Mouse (Mus musculus): ENCODE data around the gene Pofut2. TPM values are rescaled to one million over a fixed set of nuclear protein-coding genes. Genes with fewer than 3 reads are reported as not detected.

Pofut2 gene
- polyA plus RNA-seq, 1 experiment from 2014 or later = 59.2 TPM

DNA sequence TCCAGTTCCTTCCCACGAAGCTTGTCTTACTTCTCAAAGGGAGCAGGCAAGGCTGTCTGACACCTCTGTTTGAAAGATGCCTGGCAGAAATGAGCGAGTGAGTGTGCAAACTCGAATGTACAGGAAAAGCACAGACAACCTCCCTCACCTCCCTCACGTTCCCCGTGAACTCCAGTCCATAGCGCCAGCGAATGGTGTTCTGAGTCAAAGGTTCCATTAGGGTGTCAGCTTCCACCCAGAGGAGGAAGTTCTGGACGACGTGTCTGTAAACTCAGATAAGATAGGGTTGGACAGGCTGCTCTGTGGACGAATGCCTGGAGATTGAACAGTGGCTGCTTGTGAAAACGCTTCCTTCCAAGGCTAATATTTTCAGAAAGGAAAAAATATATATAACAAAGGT is 37.9 kb upstream of the Pofut2 start:
- H3K9me3 ChIP-seq = no peaks in the 10 kb centered on the region
- no peak overlapping the region for H3K9ac ChIP-seq
- no peak overlapping the region for H3K4me3 ChIP-seq
- WGBS = 83% methylated on average over 11 of the region's 11 CpGs
- H3K27ac ChIP-seq = no peak overlapping the region
- no peaks in the 10 kb centered on the region for H3K4me1 ChIP-seq
- H3K4me2 ChIP-seq = no peak overlapping the region
- ATAC-seq (replicated peaks) = no peak
- no peaks in the 10 kb centered on the region for H3K36me3 ChIP-seq (replicated peaks)
- H3K27me3 ChIP-seq (replicated peaks) = no peaks in the 10 kb centered on the region

DNA sequence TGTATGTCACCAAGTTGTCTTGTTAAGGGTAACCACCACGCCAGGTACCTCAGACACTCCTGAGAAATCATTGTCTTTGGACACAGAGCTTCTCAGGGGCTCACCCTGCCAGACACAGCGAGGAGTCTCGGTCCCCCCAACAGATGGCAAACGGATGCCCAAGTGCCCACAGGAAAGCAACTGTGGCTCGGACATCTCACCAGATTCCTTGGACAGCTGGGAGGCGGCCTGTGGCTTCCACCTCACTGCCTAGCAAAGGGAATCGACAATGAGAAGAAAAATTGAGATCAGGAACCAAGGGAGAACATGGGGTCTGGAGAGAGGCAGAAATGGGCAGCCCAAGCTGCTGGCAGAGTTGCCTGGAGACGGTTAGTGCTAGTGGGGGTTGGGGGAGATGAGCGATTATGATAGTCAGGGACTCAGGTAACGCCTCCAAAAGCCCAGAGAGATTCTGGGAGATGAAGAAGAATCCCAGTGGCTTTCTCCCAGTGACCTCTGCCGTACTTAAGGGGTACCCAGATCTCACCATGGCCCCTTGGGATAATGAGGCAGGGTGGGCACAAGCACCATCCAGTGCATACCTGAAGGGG is 36.0 kb upstream of the Pofut2 start:
- Histone ChIP-seq H3K9me3 (no peaks in the 10 kb centered on the region), H3K4me2 (no peak overlapping the region), H3K27ac (no peak overlapping the region), H3K4me3 (no peak overlapping the region), H3K27me3 (replicated peaks) (no peaks in the 10 kb centered on the region), H3K36me3 (replicated peaks) (no peaks in the 10 kb centered on the region), H3K4me1 (no peaks in the 10 kb centered on the region), H3K9ac (no peak overlapping the region)
- no peak for ATAC-seq (replicated peaks)
- 86% methylated on average over 11 of the region's 11 CpGs for WGBS

DNA sequence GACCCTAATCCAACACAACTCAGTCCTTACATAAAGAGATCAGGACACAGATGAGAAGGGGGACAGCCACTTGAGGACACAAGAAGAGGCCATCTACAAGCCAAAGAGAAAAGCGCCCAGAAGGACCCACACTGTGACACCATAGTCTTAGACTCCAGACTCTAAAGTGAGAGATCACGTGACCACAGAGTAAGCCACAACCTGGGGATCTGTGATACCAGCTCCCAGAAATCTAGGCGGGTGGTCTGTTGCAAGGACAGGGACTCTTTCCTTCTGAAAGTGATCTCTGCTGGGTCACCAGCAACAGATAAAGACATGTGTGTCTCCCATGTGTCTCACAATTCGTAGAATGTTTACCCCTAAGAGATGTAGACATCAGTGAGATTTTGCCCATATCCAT is 34.6 kb upstream of the Pofut2 start:
- H3K27me3 ChIP-seq (replicated peaks) = no peaks in the 10 kb centered on the region
- H3K36me3 ChIP-seq (replicated peaks) = no peaks in the 10 kb centered on the region
- no peak overlapping the region for H3K4me2 ChIP-seq
- H3K4me3 ChIP-seq = no peak overlapping the region
- no peak overlapping the region for H3K9ac ChIP-seq
- no peak for ATAC-seq (replicated peaks)
- H3K9me3 ChIP-seq = no peaks in the 10 kb centered on the region
- WGBS = 89% methylated on average over 4 of the region's 4 CpGs
- no peak overlapping the region for H3K27ac ChIP-seq
- H3K4me1 ChIP-seq = no peaks in the 10 kb centered on the region

DNA sequence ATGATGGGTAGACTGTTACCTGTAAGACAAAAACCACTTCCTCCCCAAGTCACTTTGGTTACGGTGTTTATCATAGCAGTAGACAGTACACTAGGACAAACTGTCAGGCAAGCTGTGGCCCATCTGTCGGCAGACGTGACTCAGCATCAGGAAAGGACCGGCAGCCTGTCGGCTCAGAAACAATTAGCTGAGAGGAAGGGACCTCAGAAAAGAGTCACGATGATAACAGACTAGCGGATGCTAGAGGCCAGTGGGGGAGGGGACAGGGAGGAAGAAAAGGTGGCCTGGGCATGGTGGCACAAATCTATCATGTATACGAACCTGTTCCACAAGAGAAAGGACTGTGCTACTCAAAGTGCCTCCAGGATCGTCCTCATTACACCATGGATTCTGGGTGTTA is 33.6 kb upstream of the Pofut2 start:
- Histone ChIP-seq H3K36me3 (replicated peaks) (no peaks in the 10 kb centered on the region), H3K27ac (no peak overlapping the region), H3K4me2 (no peak overlapping the region), H3K27me3 (replicated peaks) (no peaks in the 10 kb centered on the region), H3K4me3 (no peak overlapping the region), H3K9ac (no peak overlapping the region), H3K4me1 (no peaks in the 10 kb centered on the region), H3K9me3 (no peaks in the 10 kb centered on the region)
- no peak for ATAC-seq (replicated peaks)
- WGBS = 88% methylated on average over 9 of the region's 9 CpGs

DNA sequence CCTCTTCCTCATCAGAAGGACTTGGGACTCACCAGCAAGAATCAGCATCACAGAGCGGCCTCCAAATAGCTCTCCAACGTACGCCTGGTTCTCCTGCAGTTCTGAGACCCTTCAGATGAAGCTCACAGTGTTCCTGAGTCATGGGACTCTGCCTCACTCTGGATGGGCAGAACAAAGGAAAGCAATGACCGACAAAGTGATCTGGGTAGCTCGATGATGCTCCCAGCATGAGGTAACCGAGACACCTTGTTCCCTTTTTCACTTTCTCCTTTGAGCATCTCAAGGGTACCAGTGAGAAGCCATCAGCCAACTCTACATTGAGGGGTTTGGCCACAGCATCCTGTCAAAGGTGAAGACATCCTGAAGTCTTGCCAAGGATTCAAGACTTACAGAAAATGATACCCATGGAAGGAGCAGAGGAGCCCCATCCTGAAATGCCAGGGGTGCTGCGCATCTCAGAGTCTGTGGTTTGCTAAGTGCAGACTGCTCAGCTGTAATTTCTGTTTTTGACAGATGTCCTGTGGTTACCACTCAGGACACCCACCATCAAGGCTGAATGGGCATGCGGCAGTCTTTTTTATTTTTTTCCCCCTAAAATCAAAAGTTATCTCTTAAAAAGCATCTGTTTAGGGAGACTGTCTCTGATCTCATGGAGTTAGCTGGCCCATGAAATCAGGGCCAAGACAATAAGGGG is 32.9 kb upstream of the Pofut2 start:
- H3K4me1 ChIP-seq = no peaks in the 10 kb centered on the region
- H3K27me3 ChIP-seq (replicated peaks) = no peaks in the 10 kb centered on the region
- no peak for ATAC-seq (replicated peaks)
- H3K27ac ChIP-seq = no peak overlapping the region
- H3K36me3 ChIP-seq (replicated peaks) = no peaks in the 10 kb centered on the region
- no peak overlapping the region for H3K9ac ChIP-seq
- no peaks in the 10 kb centered on the region for H3K9me3 ChIP-seq
- H3K4me3 ChIP-seq = no peak overlapping the region
- WGBS = 91% methylated on average over 8 of the region's 8 CpGs
- H3K4me2 ChIP-seq = no peak overlapping the region

DNA sequence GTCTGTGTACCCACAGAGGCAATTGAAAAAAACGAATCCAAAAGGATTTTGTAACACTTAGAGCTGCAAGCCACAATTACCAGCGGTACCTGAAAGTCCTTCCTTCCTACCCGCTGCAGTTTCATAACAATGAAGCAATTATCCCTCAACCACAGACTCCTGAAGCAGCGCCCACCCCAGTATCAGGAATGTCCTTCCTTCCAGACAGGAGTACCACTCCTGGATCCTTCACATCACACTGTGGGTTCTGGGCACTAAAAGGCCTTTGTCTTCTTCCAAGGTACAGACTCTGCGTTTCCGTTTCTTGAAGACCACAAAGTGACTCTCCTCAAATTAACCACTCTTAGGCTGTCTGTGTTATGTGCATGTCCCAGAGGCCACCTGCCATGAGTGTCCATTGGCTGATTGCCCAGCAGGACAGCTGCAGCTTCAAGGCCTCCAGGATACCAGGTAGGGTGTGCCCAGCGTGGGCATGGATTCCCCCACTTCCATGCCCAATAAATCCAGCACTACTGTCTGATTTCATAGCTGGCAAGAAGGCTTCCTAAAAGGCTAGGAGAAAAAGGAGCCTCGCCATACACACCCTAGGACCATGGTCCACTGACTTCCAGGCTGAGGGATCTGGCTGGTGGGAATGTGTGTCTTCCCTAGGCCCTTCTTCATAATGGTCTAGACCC is 32.2 kb upstream of the Pofut2 start:
- no peaks in the 10 kb centered on the region for H3K27me3 ChIP-seq (replicated peaks)
- no peak overlapping the region for H3K9ac ChIP-seq
- ATAC-seq (replicated peaks) = no peak
- no peak overlapping the region for H3K4me2 ChIP-seq
- no peaks in the 10 kb centered on the region for H3K36me3 ChIP-seq (replicated peaks)
- H3K4me1 ChIP-seq = no peaks in the 10 kb centered on the region
- H3K27ac ChIP-seq = no peak overlapping the region
- no peaks in the 10 kb centered on the region for H3K9me3 ChIP-seq
- 68% methylated on average over 8 of the region's 8 CpGs for WGBS
- no peak overlapping the region for H3K4me3 ChIP-seq

DNA sequence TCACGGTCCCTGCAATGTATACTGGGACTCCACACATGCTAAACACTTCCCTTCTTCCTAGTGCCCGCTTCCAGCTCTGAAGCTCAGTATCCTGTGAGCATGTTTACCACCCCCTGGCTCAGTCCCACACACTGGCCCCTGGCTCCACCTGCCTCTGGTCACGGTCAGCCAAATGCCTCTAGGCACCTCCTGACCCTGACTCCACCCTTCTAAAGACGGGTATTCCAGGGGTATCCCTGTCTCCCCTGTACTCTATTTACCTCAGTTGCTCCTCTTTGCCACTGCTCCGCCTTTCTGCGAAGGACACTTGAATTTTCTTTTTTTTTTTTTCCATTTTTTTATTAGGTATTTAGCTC is 31.7 kb upstream of the Pofut2 start:
- no peak overlapping the region for H3K4me3 ChIP-seq
- no peak for ATAC-seq (replicated peaks)
- no peak overlapping the region for H3K4me2 ChIP-seq
- no peak overlapping the region for H3K9ac ChIP-seq
- no peaks in the 10 kb centered on the region for H3K4me1 ChIP-seq
- H3K27me3 ChIP-seq (replicated peaks) = no peaks in the 10 kb centered on the region
- 82% methylated on average over 6 of the region's 6 CpGs for WGBS
- H3K36me3 ChIP-seq (replicated peaks) = no peaks in the 10 kb centered on the region
- H3K27ac ChIP-seq = no peak overlapping the region
- H3K9me3 ChIP-seq = no peaks in the 10 kb centered on the region

DNA sequence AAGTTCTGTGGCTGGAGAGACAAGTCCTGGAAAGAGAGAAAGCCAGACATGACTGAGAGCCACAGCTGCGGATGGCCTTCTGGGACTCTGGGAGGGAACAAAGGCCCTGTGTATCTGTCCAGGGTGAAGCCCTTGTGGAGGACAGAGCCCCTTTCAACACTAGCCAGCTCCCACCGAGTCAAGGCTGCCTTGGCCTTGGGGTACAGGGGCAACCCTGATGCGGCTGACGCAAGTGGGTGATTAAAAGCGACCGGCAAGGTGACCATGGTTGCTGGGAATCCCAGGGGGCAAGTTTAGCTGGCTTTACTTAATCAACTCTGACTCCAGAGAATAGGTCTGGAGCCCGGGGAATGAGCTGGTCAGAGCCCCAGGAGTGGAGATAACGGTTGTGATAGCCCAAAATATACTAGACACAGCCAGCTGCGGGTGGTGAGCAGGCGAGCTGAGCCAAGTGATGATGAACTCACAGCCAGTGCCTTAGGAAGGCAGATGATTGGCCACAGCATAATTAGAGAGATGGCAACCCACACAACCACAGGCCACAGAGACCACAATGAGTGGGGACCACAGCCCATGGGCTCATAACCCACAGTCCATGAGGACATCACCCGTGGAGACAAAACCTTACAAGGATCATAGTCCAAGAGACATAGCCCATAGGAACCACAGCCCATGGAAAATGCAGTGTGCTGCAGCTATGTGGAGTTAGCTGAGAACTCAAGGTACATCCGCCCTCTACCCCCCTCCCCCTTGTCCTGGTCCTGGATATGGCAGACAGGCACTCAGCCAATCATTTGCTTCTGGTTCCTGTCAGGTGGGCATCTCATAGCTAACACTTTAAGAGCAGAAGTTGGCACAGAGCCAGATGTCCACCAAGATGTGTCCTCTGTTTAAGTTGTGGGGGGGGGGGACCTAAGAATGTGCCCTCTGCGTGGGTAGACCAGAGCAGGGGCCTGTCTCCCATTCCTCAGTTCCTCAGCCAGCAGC is 29.1 kb upstream of the Pofut2 start:
- ATAC-seq (replicated peaks) = no peak
- no peaks in the 10 kb centered on the region for H3K36me3 ChIP-seq (replicated peaks)
- H3K27me3 ChIP-seq (replicated peaks) = no peaks in the 10 kb centered on the region
- H3K4me1 ChIP-seq = no peaks in the 10 kb centered on the region
- H3K27ac ChIP-seq = no peak overlapping the region
- no peak overlapping the region for H3K4me3 ChIP-seq
- H3K9ac ChIP-seq = no peak overlapping the region
- WGBS = 81% methylated on average over 13 of the region's 13 CpGs
- H3K9me3 ChIP-seq = no peaks in the 10 kb centered on the region
- no peak overlapping the region for H3K4me2 ChIP-seq

DNA sequence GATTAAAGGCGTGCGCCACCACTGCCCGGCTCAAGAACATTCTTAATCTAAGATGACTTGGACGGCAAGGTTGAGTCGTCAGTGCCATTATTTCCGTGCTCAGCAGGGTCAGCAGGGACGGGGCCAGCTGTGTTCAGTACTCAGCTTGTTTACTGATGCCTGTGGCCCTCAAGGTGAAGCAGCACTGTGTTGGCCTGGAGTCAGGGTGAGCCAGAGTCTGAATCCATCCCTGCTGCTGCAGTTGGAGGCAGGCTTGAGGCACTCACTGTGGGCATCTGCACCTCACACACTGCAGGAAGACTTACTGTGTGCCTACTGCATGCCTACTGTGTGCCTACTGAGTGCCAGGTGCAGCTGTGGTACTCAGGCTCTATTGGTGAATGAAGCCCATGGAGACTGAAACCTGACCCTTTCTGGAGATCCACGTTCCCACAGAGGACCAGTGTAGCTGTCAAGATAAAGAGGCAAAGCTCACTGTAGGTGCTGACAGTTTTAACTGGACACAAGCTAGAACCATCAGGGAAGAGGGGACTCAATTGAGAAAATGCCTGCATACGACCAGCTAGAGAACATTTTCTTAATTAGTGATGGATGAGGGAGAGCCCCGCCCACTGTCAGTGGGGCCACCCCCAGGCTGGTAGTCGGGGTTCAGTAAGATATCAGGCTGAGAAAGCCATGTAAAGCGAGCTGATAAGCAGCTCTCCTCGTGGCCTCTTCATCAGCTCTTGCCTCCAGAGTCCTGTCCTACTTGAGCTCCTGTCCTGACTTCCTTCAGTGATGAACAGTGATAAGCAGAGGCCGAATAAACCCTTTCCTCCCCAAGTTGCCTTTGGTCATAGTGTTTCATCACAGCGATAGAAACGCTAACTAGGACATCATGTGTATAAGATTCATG is 26.9 kb upstream of the Pofut2 start:
- 74% methylated on average over 16 of the region's 16 CpGs for WGBS
- H3K9me3 ChIP-seq = no peaks in the 10 kb centered on the region

DNA sequence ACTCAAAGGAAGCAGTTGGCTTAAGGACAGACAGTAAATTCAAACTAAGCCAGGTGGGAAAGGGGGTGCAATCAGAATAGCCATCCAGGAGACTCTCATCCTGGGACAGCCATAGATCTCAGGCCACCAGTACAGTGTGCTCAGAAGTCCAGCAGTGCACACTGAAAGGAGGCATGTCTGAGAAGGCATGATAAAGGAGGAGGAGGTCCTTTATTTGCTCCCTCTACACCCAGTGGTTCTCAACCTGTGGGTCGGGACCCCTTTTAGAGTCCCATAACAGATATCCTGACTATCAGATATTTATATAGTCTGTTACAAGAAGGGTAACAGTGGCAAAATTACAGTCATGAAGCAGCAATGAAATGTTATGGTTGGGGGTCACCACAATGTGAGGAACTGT is 25.8 kb upstream of the Pofut2 start:
- no peaks in the 10 kb centered on the region for H3K9me3 ChIP-seq

More for the DNA sequence above, 26.9 kb upstream of the Pofut2 start:
- no peak overlapping the region for H3K27ac ChIP-seq
- no peak overlapping the region for H3K4me2 ChIP-seq
- no peak overlapping the region for H3K4me3 ChIP-seq
- H3K9ac ChIP-seq = no peak overlapping the region
- no peaks in the 10 kb centered on the region for H3K36me3 ChIP-seq (replicated peaks)
- no peak for ATAC-seq (replicated peaks)
- no peaks in the 10 kb centered on the region for H3K4me1 ChIP-seq
- H3K27me3 ChIP-seq (replicated peaks) = no peaks in the 10 kb centered on the region

DNA sequence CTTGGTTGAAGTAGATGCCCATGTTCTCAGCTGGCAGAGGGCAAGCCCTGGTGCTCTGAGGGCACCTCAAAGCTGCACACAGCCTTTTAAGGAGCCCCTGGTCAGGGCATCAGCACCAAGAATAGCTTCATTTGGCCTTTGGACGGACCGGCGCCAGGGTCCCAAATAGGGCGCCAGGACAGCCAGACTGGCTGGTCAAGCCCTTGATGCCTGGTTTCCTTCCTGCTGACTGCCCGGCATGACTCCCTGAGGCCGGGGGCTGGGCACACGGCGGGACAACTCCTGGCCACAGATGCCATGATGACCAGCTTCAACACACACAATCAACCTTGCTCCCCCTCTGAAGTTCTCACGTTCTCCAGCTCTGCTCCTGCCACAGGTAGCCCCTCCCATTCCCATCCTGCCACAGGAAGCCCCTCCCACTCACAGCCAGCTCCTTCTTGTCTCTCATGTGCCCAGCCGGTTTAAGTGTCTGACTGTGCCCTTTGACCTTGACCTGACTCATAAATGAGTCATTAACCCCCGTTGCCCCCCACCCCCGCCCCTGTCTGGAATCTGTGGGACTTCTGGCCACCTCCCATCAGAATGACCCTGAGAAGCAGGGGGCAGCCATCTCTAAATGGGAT is 23.9 kb upstream of the Pofut2 start:
- no peaks in the 10 kb centered on the region for H3K36me3 ChIP-seq (replicated peaks)
- H3K4me1 ChIP-seq = no peaks in the 10 kb centered on the region
- no peaks in the 10 kb centered on the region for H3K27me3 ChIP-seq (replicated peaks)
- no peak overlapping the region for H3K9ac ChIP-seq
- no peak overlapping the region for H3K4me2 ChIP-seq
- no peak for ATAC-seq (replicated peaks)
- no peak overlapping the region for H3K27ac ChIP-seq
- H3K4me3 ChIP-seq = no peak overlapping the region
- 82% methylated on average over 12 of the region's 12 CpGs for WGBS
- no peaks in the 10 kb centered on the region for H3K9me3 ChIP-seq

More for the DNA sequence above, 25.8 kb upstream of the Pofut2 start:
- WGBS = 94% methylated on average over 1 of the region's 1 CpGs
- Histone ChIP-seq H3K4me2 (no peak overlapping the region), H3K9ac (no peak overlapping the region), H3K4me1 (no peaks in the 10 kb centered on the region), H3K27ac (no peak overlapping the region), H3K36me3 (replicated peaks) (no peaks in the 10 kb centered on the region), H3K27me3 (replicated peaks) (no peaks in the 10 kb centered on the region), H3K4me3 (no peak overlapping the region)
- ATAC-seq (replicated peaks) = no peak

Data from midbrain, embryonic 15.5 days (tissue).